27 mouse cellular contexts compared by ENCODE assay signal in genomic region chr5:118948119-118948786, GRCm38 (mm10).
A peak's percentile ranks its signal among the peaks of the same experiment; 100 is the strongest.
DNase-seq lines count a peak whose midpoint lies in the region; ATAC-seq and TF ChIP-seq lines count a peak whose summit lies in the region.
"Had no signal": no experiment of that assay in that cellular context is flagged by ENCODE, and none has a peak within 500 bp of the region (broad histone marks: within the 10 kb centered on the region; RNA-seq: fewer than 3 reads in every experiment).

No protein-coding gene starts in this region.

- H3K9me3 ChIP-seq in kidney, embryonic 16.5 days (ENCODE audit: low read length), result no peaks in the 10 kb centered on the region
- H3K9me3 ChIP-seq in intestine, embryonic 16.5 days (ENCODE audit: control insufficient read depth, low read length), result no peaks in the 10 kb centered on the region
- no peaks in the 10 kb centered on the region for H3K9me3 ChIP-seq in liver, postnatal 0 days (ENCODE audit: low read length)
- H3K9me3 ChIP-seq: embryonic facial prominence, embryonic 12.5 days; embryonic facial prominence, embryonic 15.5 days; heart, embryonic 10.5 days; heart, embryonic 13.5 days had no signal

- no peak for TF ChIP-seq EP300 in liver, postnatal 0 days (IDR thresholded peaks at IDR 0.05; ENCODE audit: low read depth)

- DNase-seq in kidney, adult 8-10 months, result no peak
- peak; percentile 12 for DNase-seq in ES-CJ7 (ENCODE audit: low read depth, low spot score)
- DNase-seq in liver, postnatal 0 days, result no peak
- no peak for DNase-seq in heart, adult 8-10 months (ENCODE audit: low spot score)
- no peak for DNase-seq in MN1 (ENCODE audit: low spot score)
- DNase-seq: adrenal gland, adult 2 months; adrenal gland, postnatal 14 days; cerebellum, adult 11 months; cerebellum, adult 9-10 months; cerebellum, postnatal 14 days; forebrain, postnatal 0 days; gastrocnemius, adult 2 months; gastrocnemius, postnatal 14 days; heart, adult 11 months; heart, postnatal 14 days; heart, postnatal 4 days had no signal

- TF ChIP-seq CTCF in small intestine, adult 2 months (IDR thresholded peaks at IDR 0.05; ENCODE audit: extremely low read depth, insufficient read length, insufficient replicate concordance, low read depth, low read length), result peak; percentile 30; the same call in 1 of the 2 replicates
- TF ChIP-seq CTCF in liver, postnatal 0 days (IDR thresholded peaks at IDR 0.05; ENCODE audit: low read depth), result no peak

- H3K4me3 ChIP-seq in kidney, embryonic 16.5 days (ENCODE audit: low read length), result no peak overlapping the region
- H3K4me3 ChIP-seq in intestine, embryonic 16.5 days (ENCODE audit: low read length), result no peak overlapping the region
- H3K4me3 ChIP-seq in small intestine, adult 2 months (ENCODE audit: low read depth, low read length), result no peak overlapping the region
- H3K4me3 ChIP-seq in liver, postnatal 0 days (ENCODE audit: low read depth, low read length), result no peak overlapping the region
- H3K4me3 ChIP-seq: embryonic facial prominence, embryonic 12.5 days; embryonic facial prominence, embryonic 15.5 days; gastrocnemius, adult 2 months; heart, embryonic 10.5 days; heart, embryonic 13.5 days had no signal

- no peak for TF ChIP-seq POLR2A in small intestine, adult 2 months (IDR thresholded peaks at IDR 0.05; ENCODE audit: low read depth, low read length)

- ATAC-seq in kidney, embryonic 16.5 days (ENCODE audit: low FRiP score, low TSS enrichment), result no peak
- ATAC-seq in intestine, embryonic 16.5 days, result peak; percentile 78; the same call in 1 of the 2 replicates
- no peak for ATAC-seq in liver, postnatal 0 days
- ATAC-seq: forebrain, embryonic 14.5 days; forebrain, postnatal 0 days; hindbrain, postnatal 0 days had no signal

- no peaks in the 10 kb centered on the region for H3K36me3 ChIP-seq in kidney, embryonic 16.5 days (ENCODE audit: insufficient read depth, low read length)
- H3K36me3 ChIP-seq in intestine, embryonic 16.5 days (ENCODE audit: control insufficient read depth, insufficient read depth, low read length), result no peaks in the 10 kb centered on the region
- H3K36me3 ChIP-seq in small intestine, adult 2 months (ENCODE audit: control insufficient read depth, insufficient read depth, low read length), result no peaks in the 10 kb centered on the region
- no peaks in the 10 kb centered on the region for H3K36me3 ChIP-seq in liver, postnatal 0 days (replicated peaks; ENCODE audit: insufficient read depth, low read length)
- H3K36me3 ChIP-seq: embryonic facial prominence, embryonic 12.5 days; embryonic facial prominence, embryonic 15.5 days; G1E; heart, embryonic 10.5 days; heart, embryonic 13.5 days had no signal

- H3K4me1 ChIP-seq in kidney, embryonic 16.5 days (ENCODE audit: insufficient read depth, low read length), result no peaks in the 10 kb centered on the region
- no peaks in the 10 kb centered on the region for H3K4me1 ChIP-seq in intestine, embryonic 16.5 days (ENCODE audit: control insufficient read depth, insufficient read depth, low read length)
- H3K4me1 ChIP-seq in small intestine, adult 2 months (ENCODE audit: control insufficient read depth, insufficient read depth, insufficient read length, low read length), result no peaks in the 10 kb centered on the region
- no peaks in the 10 kb centered on the region for H3K4me1 ChIP-seq in liver, postnatal 0 days (ENCODE audit: insufficient read depth)

- no peaks in the 10 kb centered on the region for H3K27me3 ChIP-seq in kidney, embryonic 16.5 days (ENCODE audit: insufficient read depth, low read length)
- H3K27me3 ChIP-seq in intestine, embryonic 16.5 days (replicated peaks; ENCODE audit: control insufficient read depth, insufficient read depth, low read length), result no peaks in the 10 kb centered on the region
- no peaks in the 10 kb centered on the region for H3K27me3 ChIP-seq in small intestine, adult 2 months (ENCODE audit: control insufficient read depth, insufficient read depth, low read length)
- H3K27me3 ChIP-seq in liver, postnatal 0 days (ENCODE audit: insufficient read depth, low read length), result no peaks in the 10 kb centered on the region
- H3K27me3 ChIP-seq: embryonic facial prominence, embryonic 12.5 days; embryonic facial prominence, embryonic 15.5 days had no signal

- 83% methylated on average over 6 of the region's 6 CpGs for WGBS in kidney, embryonic 16.5 days
- 82% methylated on average over 6 of the region's 6 CpGs for WGBS in intestine, embryonic 16.5 days
- 76% methylated on average over 6 of the region's 6 CpGs for WGBS in small intestine, adult 2 months
- 78% methylated on average over 6 of the region's 6 CpGs for WGBS in liver, postnatal 0 days (ENCODE audit: insufficient replicate concordance)

- H3K9ac ChIP-seq in kidney, embryonic 16.5 days (replicated peaks; ENCODE audit: low read length), result no peak overlapping the region
- H3K9ac ChIP-seq in intestine, embryonic 16.5 days (ENCODE audit: low read depth, low read length), result no peak overlapping the region
- no peak overlapping the region for H3K9ac ChIP-seq in liver, postnatal 0 days (replicated peaks)
- H3K9ac ChIP-seq: embryonic facial prominence, embryonic 12.5 days; embryonic facial prominence, embryonic 15.5 days; forebrain, postnatal 0 days; heart, embryonic 13.5 days; hindbrain, embryonic 14.5 days had no signal

- 0 out of 2 replicates have a peak overlapping the region, but pooled peaks have one; percentile 20 for H3K27ac ChIP-seq in kidney, embryonic 16.5 days (ENCODE audit: low read length)
- no peak overlapping the region for H3K27ac ChIP-seq in intestine, embryonic 16.5 days (ENCODE audit: low read length)
- no peak overlapping the region for H3K27ac ChIP-seq in small intestine, adult 2 months (ENCODE audit: insufficient read depth, low read depth, low read length)
- H3K27ac ChIP-seq in liver, postnatal 0 days (ENCODE audit: low read depth), result no peak overlapping the region
- H3K27ac ChIP-seq: embryonic facial prominence, embryonic 12.5 days; embryonic facial prominence, embryonic 15.5 days; gastrocnemius, adult 2 months; heart, embryonic 10.5 days; heart, embryonic 13.5 days; hindbrain, embryonic 14.5 days; hindbrain, postnatal 0 days had no signal

- no peak overlapping the region for H3K4me2 ChIP-seq in kidney, embryonic 16.5 days (replicated peaks; ENCODE audit: low read depth, low read length)
- no peak overlapping the region for H3K4me2 ChIP-seq in intestine, embryonic 16.5 days (ENCODE audit: low read depth, low read length)
- no peak overlapping the region for H3K4me2 ChIP-seq in liver, postnatal 0 days (ENCODE audit: low read depth, low read length)
- H3K4me2 ChIP-seq: embryonic facial prominence, embryonic 12.5 days; embryonic facial prominence, embryonic 15.5 days; heart, embryonic 13.5 days; hindbrain, embryonic 14.5 days had no signal
